Mouse (Mus musculus): Measurements from ENCODE around the gene Filip1. TPM values are rescaled to one million over a fixed set of nuclear protein-coding genes. Genes with fewer than 3 reads are reported as not detected.

Gene Filip1
- polyA plus RNA-seq, 1 experiment = 6.7 TPM

GRCm38 (mm10) chr9:79947973-79948372, 64.7 kb downstream of the Filip1 start:
- Histone ChIP-seq H3K4me3 (ENCODE audit: insufficient read depth, low read depth, low read length) (no peak overlapping the region), H3K27ac (replicated peaks; ENCODE audit: low read depth, low read length) (no peak overlapping the region), H3K4me1 (ENCODE audit: control insufficient read depth, insufficient read depth, insufficient read length, low read length) (peaks cover 20% of the 10 kb centered on the region; the same call in 1 of the 2 replicates)

- H3K4me3 ChIP-seq (ENCODE audit: insufficient read depth, low read depth, low read length) = no peak overlapping the region
- H3K27ac ChIP-seq (replicated peaks; ENCODE audit: low read depth, low read length) = no peak overlapping the region
- H3K4me1 ChIP-seq (ENCODE audit: control insufficient read depth, insufficient read depth, insufficient read length, low read length) = peaks cover 20% of the 10 kb centered on the region; the same call in 1 of the 2 replicates
Measured at GRCm38 (mm10) chr9:79947414-79947813, 65.2 kb downstream of the Filip1 start.

DNA sequence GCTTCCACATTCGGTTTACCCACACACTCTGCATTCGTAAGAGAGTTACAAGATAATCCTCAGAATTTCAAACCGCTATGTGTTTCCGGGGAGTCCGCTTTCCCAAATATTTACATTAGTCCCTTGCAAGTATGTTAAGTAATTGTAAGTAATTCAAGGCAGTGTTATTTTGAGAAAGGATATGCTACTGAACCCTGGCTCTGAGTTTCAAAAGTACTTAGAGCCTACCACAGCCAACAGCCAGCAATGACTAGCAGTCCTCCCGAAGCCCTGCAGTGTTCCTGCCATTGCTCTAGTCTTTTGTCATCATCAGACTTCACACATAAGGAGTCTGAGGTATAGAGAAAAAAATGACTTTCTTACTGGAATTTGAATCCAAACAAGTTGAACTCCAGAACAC, 67.8 kb downstream of the Filip1 start:
- peaks cover 3% of the 10 kb centered on the region; the same call in 1 of the 2 replicates for H3K4me1 ChIP-seq (ENCODE audit: control insufficient read depth, insufficient read depth, insufficient read length, low read length)
- no peak overlapping the region for H3K27ac ChIP-seq (replicated peaks; ENCODE audit: low read depth, low read length)
- H3K4me3 ChIP-seq (ENCODE audit: insufficient read depth, low read depth, low read length) = no peak overlapping the region

GRCm38 (mm10) chr9:79943986-79944385, 68.7 kb downstream of the Filip1 start:
- no peak overlapping the region for H3K27ac ChIP-seq (replicated peaks; ENCODE audit: low read depth, low read length)
- peaks cover 3% of the 10 kb centered on the region; the same call in 1 of the 2 replicates for H3K4me1 ChIP-seq (ENCODE audit: control insufficient read depth, insufficient read depth, insufficient read length, low read length)

DNA sequence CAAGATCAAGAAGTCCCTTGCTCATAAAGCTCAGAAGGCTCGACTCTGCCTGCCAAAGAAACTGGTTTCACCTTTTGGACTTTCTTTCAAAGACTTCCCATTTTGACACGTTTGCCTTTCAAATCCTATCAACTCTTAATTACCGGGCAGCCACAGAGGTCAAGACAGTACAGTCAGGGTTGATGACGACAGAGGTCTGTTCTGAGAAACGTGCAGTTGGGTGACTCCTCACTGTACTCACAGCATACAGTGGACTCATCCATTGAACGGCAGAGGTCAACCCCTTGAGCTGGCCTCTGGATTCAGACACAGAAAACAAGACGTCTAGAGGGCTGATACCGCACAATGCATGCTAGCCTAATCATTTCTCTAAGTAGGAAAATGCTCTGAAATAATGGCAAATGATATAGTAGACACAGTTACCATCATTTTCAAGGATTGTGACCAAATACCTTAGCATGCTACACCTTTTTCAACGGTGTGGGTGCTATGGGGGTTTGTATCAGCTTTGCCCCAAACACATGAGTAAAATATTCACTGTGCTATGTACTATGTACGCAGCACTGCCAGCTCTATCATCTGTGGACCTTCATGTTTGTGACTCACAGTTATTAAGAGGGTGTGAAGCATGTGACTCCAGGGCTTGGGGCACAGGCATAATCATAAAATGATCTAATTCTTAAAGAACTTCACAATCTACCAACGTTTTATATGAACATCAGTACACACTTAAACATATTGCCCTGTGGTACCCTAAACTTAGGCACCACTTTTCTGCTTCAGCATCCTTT, 74.0 kb downstream of the Filip1 start:
- Histone ChIP-seq H3K4me3 (ENCODE audit: insufficient read depth, low read depth, low read length) (no peak overlapping the region), H3K4me1 (ENCODE audit: control insufficient read depth, insufficient read depth, insufficient read length, low read length) (no peaks in the 10 kb centered on the region; the same call in 1 of the 2 replicates), H3K27ac (replicated peaks; ENCODE audit: low read depth, low read length) (no peak overlapping the region)

More at GRCm38 (mm10) chr9:79943986-79944385, 68.7 kb downstream of the Filip1 start:
- no peak overlapping the region for H3K4me3 ChIP-seq (ENCODE audit: insufficient read depth, low read depth, low read length)

- no peak overlapping the region for H3K27ac ChIP-seq (replicated peaks; ENCODE audit: low read depth, low read length)
- no peak overlapping the region for H3K4me3 ChIP-seq (ENCODE audit: insufficient read depth, low read depth, low read length)
- no peaks in the 10 kb centered on the region; the same call in 1 of the 2 replicates for H3K4me1 ChIP-seq (ENCODE audit: control insufficient read depth, insufficient read depth, insufficient read length, low read length)
Measured at GRCm38 (mm10) chr9:79937570-79937969, 75.1 kb downstream of the Filip1 start.

DNA sequence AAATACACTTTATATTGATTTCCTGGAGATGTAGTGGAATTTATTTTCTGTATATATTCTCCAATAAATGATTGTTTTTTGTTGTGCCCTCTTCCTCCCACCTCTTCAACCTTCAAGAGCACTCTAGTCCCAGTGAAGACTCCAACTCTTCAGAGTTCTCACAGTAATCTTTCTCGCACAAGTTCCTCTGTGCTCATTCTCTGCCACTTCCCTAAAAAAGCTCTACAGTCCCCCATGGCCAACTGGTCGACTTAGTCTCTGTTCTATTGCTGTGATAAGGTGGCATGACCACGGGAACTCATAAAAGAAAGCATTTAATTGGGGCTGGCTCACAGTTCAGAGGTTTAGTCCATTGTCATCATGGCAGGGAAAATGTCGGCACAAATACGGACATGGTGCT, 80.1 kb downstream of the Filip1 start:
- no peak overlapping the region for H3K4me3 ChIP-seq (ENCODE audit: insufficient read depth, low read depth, low read length)
- H3K27ac ChIP-seq (replicated peaks; ENCODE audit: low read depth, low read length) = no peak overlapping the region

GRCm38 (mm10) chr9:79928092-79928491, 84.6 kb downstream of the Filip1 start:
- Histone ChIP-seq H3K4me3 (ENCODE audit: insufficient read depth, low read depth, low read length) (no peak overlapping the region), H3K27ac (replicated peaks; ENCODE audit: low read depth, low read length) (no peak overlapping the region)

More for the DNA sequence above, 80.1 kb downstream of the Filip1 start:
- peaks cover 5% of the 10 kb centered on the region; the same call in 1 of the 2 replicates for H3K4me1 ChIP-seq (ENCODE audit: control insufficient read depth, insufficient read depth, insufficient read length, low read length)

GRCm38 (mm10) chr9:79927156-79927870, 85.3 kb downstream of the Filip1 start:
- Histone ChIP-seq H3K4me3 (ENCODE audit: insufficient read depth, low read depth, low read length) (no peak overlapping the region), H3K4me1 (ENCODE audit: control insufficient read depth, insufficient read depth, insufficient read length, low read length) (peaks cover 10% of the 10 kb centered on the region), H3K27ac (replicated peaks; ENCODE audit: low read depth, low read length) (no peak overlapping the region)

More at GRCm38 (mm10) chr9:79928092-79928491, 84.6 kb downstream of the Filip1 start:
- peaks cover 8% of the 10 kb centered on the region for H3K4me1 ChIP-seq (ENCODE audit: control insufficient read depth, insufficient read depth, insufficient read length, low read length)

DNA sequence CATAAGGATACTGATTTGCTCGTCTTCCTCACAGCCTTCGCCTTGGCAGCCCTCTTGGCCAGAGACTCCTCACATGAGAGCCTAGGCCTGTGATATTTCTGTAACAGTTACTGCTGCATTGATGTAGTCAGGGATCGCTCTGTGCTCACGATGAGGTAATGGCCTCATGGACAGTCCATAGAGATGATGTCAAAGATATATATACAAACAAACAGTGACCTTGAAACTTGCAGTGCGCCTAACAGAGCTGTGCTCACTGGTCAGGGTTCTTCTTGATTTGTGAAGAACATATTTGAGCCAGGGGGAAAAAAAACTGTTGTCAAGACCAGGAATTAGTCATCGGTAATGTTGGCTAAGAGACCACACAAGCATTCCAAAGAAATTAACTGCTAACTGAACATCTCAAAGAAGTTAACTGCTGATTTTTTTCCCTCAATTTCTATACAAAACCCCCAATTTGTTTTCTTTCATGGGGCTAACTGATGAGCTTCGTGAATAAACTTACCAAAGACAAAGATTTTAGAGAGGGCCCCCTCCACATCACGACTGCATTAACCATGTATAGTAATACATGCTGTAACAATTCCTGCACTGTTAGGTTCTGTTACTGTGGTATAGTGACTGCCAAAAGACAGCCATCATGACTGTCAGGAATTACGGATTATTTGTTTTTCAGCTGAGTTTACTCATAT, 86.0 kb downstream of the Filip1 start:
- H3K27ac ChIP-seq (replicated peaks; ENCODE audit: low read depth, low read length) = 0 out of 2 replicates have a peak overlapping the region, but pooled peaks have one; percentile 10

GRCm38 (mm10) chr9:79925950-79926349, 86.7 kb downstream of the Filip1 start:
- peaks cover 7% of the 10 kb centered on the region for H3K4me1 ChIP-seq (ENCODE audit: control insufficient read depth, insufficient read depth, insufficient read length, low read length)
- H3K27ac ChIP-seq (replicated peaks; ENCODE audit: low read depth, low read length) = 0 out of 2 replicates have a peak overlapping the region, but pooled peaks have one; percentile 10
- no peak overlapping the region for H3K4me3 ChIP-seq (ENCODE audit: insufficient read depth, low read depth, low read length)

More for the DNA sequence above, 86.0 kb downstream of the Filip1 start:
- Histone ChIP-seq H3K4me3 (ENCODE audit: insufficient read depth, low read depth, low read length) (no peak overlapping the region), H3K4me1 (ENCODE audit: control insufficient read depth, insufficient read depth, insufficient read length, low read length) (peaks cover 7% of the 10 kb centered on the region)

- Histone ChIP-seq H3K4me1 (ENCODE audit: control insufficient read depth, insufficient read depth, insufficient read length, low read length) (peaks cover 15% of the 10 kb centered on the region), H3K27ac (replicated peaks; ENCODE audit: low read depth, low read length) (no peak overlapping the region), H3K4me3 (ENCODE audit: insufficient read depth, low read depth, low read length) (no peak overlapping the region)
Measured at GRCm38 (mm10) chr9:79923262-79923661, 89.4 kb downstream of the Filip1 start.

DNA sequence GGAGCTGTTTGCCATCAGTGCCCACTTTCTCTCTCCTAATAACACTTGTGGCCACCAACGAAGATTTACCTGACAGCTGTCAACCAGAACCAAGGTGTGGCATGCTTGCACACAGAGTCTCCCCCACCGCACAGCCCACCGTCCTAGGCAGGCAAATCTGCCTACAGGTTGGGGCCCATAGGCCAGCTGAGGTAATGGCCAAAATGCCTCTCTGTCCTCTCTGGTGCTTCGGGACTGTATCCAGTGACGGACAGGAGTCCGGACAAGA, 90.2 kb downstream of the Filip1 start:
- Histone ChIP-seq H3K4me1 (ENCODE audit: control insufficient read depth, insufficient read depth, insufficient read length, low read length) (peaks cover 18% of the 10 kb centered on the region), H3K27ac (replicated peaks; ENCODE audit: low read depth, low read length) (no peak overlapping the region)

GRCm38 (mm10) chr9:79921701-79922492, 90.8 kb downstream of the Filip1 start:
- no peak overlapping the region for H3K27ac ChIP-seq (replicated peaks; ENCODE audit: low read depth, low read length)
- peaks cover 16% of the 10 kb centered on the region for H3K4me1 ChIP-seq (ENCODE audit: control insufficient read depth, insufficient read depth, insufficient read length, low read length)
- H3K4me3 ChIP-seq (ENCODE audit: insufficient read depth, low read depth, low read length) = no peak overlapping the region

More for the DNA sequence above, 90.2 kb downstream of the Filip1 start:
- H3K4me3 ChIP-seq (ENCODE audit: insufficient read depth, low read depth, low read length) = no peak overlapping the region

All from brown adipose tissue, adult 24 weeks (tissue).